In the genomic region with DNA sequence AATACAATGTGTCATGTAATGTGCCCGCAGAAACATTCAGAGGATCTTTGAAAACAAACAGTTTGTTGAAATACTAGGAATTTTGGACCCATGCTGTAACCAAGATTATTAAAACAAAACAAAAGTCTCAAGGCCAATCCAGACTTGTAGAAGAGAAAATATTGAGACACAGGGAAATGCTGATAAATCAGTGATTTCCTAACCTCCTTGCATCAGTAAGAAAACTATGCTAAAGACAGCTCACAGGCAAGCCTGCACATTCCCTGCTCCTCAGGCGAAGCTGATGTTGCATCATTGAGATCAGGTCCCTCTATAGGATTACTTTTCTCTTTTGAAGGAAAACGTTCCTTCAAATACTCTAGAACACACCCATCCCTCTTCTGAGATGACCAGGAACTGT, we compare ENCODE assay signal across 28 mouse cellular contexts.
"Had no signal": no experiment of that assay in that cellular context is flagged by ENCODE, and none has a peak within 500 bp of the region (broad histone marks: within the 10 kb centered on the region; RNA-seq: fewer than 3 reads in every experiment).

No protein-coding gene starts in this region.

- ATAC-seq: forebrain, embryonic 13.5 days; forebrain, embryonic 14.5 days; forebrain, embryonic 15.5 days; forebrain, embryonic 16.5 days; forebrain, postnatal 0 days had no signal

- H3K27me3 ChIP-seq: embryonic facial prominence, embryonic 12.5 days; embryonic facial prominence, embryonic 13.5 days; embryonic facial prominence, embryonic 15.5 days; forebrain, embryonic 12.5 days; forebrain, embryonic 13.5 days; forebrain, embryonic 15.5 days had no signal

- H3K4me2 ChIP-seq: embryonic facial prominence, embryonic 12.5 days; embryonic facial prominence, embryonic 13.5 days; embryonic facial prominence, embryonic 15.5 days; forebrain, embryonic 12.5 days; forebrain, embryonic 13.5 days; forebrain, embryonic 15.5 days had no signal

- H3K9me3 ChIP-seq: embryonic facial prominence, embryonic 10.5 days; embryonic facial prominence, embryonic 12.5 days; embryonic facial prominence, embryonic 13.5 days; embryonic facial prominence, embryonic 15.5 days; forebrain, embryonic 10.5 days; forebrain, embryonic 12.5 days; forebrain, embryonic 13.5 days; forebrain, embryonic 15.5 days; heart, embryonic 10.5 days had no signal

- H3K27ac ChIP-seq: embryonic facial prominence, embryonic 10.5 days; embryonic facial prominence, embryonic 12.5 days; embryonic facial prominence, embryonic 13.5 days; embryonic facial prominence, embryonic 15.5 days; forebrain, embryonic 10.5 days; forebrain, embryonic 12.5 days; forebrain, embryonic 13.5 days; forebrain, embryonic 15.5 days; gastrocnemius, adult 2 months; heart, adult 2 months; heart, embryonic 10.5 days had no signal

- H3K9ac ChIP-seq: embryonic facial prominence, embryonic 12.5 days; embryonic facial prominence, embryonic 13.5 days; embryonic facial prominence, embryonic 15.5 days; forebrain, embryonic 12.5 days; forebrain, embryonic 13.5 days; forebrain, embryonic 15.5 days; forebrain, postnatal 0 days had no signal

- DNase-seq: cerebellum, adult 8-10 months; cerebellum, adult 9-10 months; cerebellum, adult 9-11 months; cerebellum, postnatal 10 days; cerebellum, postnatal 14 days; cerebellum, postnatal 25 days; cerebellum, postnatal 36 days; embryo, embryonic 11 days; forebrain, postnatal 0 days; gastrocnemius, adult 2 months; gastrocnemius, postnatal 10 days; gastrocnemius, postnatal 14 days; gastrocnemius, postnatal 25 days; gastrocnemius, postnatal 36 days; heart, adult 18-20 months; heart, adult 2 months had no signal

- H3K36me3 ChIP-seq: embryonic facial prominence, embryonic 10.5 days; embryonic facial prominence, embryonic 12.5 days; embryonic facial prominence, embryonic 13.5 days; embryonic facial prominence, embryonic 15.5 days; forebrain, embryonic 10.5 days; forebrain, embryonic 12.5 days; forebrain, embryonic 15.5 days; heart, embryonic 10.5 days had no signal

- H3K4me3 ChIP-seq: embryonic facial prominence, embryonic 10.5 days; embryonic facial prominence, embryonic 12.5 days; embryonic facial prominence, embryonic 13.5 days; embryonic facial prominence, embryonic 15.5 days; erythroblast, embryonic 14.5 days; forebrain, embryonic 10.5 days; forebrain, embryonic 12.5 days; forebrain, embryonic 13.5 days; forebrain, embryonic 15.5 days; gastrocnemius, adult 2 months; heart, adult 2 months; heart, embryonic 10.5 days had no signal

- H3K4me1 ChIP-seq: embryonic facial prominence, embryonic 10.5 days; embryonic facial prominence, embryonic 12.5 days; embryonic facial prominence, embryonic 13.5 days; embryonic facial prominence, embryonic 15.5 days; forebrain, embryonic 10.5 days; forebrain, embryonic 12.5 days; forebrain, embryonic 13.5 days; forebrain, embryonic 15.5 days; heart, embryonic 10.5 days had no signal
